Mouse (Mus musculus) spleen, postnatal 14 days (tissue): ENCODE data around the gene Auts2.

Source experiments
- DNase-seq, 2 experiments: peaks; one replicate each; pipeline ENCODE4 v3.0.0; 2021 to 2022; ENCODE audit warnings: low spot score in 2 of 2

The Auts2 gene

DNA sequence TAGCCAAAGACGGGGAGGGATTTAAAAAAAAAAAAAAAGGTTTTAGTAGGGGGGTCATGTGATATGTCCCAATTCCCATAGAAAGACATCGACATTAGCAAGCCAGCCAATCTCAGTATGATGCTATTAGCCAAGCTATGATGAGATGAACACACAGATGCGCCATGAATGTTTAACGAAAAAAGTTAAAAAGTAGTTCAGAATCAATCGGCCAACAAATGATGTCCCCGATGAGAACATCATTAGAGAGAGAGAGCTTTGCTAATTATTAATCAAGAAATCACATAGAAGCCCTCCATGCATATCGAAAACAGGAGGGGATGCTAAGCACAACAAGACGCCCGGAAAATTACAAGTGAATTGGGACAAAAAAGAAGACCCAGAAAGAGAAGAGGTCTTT lies 1077.0 kb downstream of the Auts2 start:
- DNase-seq = no peak

DNA sequence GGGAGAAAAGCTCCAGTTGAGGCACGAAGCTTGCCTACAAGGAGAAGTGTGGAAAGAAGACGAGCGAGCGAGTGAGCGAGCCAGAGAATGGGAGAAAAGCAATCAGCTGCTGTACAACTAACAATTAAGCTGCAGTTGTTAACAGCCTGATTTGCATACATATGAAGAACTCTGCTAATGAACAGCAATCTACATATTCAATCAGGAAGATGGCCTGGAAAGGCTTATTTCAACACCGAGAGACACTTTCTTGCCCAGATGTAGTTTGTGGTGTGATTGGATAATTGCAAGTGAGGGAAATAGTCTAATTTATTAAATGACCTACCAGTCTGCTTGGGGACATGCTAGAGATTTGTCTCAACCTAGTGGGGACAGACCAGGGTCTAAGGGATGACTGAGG lies 1079.7 kb downstream of the Auts2 start:
- DNase-seq = no peak

DNA sequence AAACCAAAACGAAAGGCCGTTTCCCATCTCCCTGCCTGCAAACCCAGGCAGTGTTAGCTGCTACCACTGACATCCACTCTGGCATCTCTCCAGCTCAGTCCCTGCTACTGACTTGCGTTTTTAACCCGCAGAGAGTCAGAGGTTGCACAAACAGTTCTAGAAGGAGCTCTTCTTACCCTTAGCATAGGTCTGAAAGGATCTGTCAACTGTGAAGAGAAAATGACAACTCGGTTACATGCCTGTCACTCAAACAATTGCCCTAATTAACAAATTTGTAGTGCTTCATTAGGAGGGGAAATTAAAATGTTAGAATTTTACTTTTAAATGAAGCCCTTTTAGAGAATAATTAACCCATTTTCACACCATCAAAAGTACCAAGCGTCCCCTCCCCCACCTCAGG lies 1083.2 kb downstream of the Auts2 start:
- no peak for DNase-seq

GRCm38 (mm10) chr5:131459549-131459948 lies 1083.6 kb downstream of the Auts2 start:
- no peak for DNase-seq

DNA sequence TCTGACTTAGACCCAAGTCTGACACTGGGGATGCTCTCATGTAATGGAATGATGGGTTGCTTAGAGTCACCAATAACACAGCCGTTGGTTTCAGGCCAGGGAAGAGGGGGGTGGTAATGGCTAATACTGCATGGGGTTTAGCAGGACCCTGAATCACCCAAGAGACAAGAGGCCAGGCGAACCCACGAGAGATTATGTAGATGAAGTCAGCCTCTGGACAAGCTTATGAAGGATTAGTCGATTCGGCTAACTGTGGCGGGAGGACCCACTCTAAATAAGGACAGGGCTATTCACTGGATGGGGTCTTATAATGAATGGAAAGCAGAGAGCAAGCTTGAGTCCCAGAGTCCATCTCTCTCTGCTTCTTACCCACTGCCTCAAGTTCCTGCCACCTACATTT lies 1084.4 kb downstream of the Auts2 start:
- no peak for DNase-seq

- DNase-seq = no peak
These were observed 1085.1 kb downstream of the Auts2 start for GRCm38 (mm10) chr5:131457999-131458398.

GRCm38 (mm10) chr5:131449181-131449868 lies 1093.8 kb downstream of the Auts2 start:
- DNase-seq = no peak

DNA sequence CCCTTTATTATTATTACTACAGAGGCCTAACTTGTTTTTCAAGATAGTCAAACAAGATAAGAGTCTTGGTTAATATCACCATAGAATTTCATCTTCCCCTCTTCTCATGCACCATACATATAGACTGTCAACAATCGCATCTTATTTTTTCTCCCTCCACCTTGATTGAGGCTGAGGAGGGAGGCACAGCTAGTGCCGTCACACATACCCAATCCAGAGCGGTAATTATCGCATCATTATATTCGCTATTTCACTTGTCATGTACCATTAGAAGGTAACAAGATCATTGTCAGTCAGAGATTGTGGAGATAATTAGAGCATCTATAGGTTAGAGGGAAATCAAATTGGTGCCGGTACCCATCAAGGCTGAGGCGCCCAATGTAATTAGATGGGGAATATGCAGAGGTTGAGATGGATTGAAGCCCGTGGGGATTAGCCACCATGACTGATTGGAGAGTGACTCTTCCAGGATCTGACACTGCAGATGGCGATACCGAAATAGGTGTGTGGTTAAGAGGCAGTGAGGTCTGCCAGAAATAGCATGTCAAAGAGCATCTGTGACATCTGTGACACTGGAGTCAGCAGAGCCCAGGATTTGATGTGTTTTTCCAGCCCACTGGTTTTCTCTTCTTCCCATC lies 1107.8 kb downstream of the Auts2 start:
- DNase-seq = no peak

DNA sequence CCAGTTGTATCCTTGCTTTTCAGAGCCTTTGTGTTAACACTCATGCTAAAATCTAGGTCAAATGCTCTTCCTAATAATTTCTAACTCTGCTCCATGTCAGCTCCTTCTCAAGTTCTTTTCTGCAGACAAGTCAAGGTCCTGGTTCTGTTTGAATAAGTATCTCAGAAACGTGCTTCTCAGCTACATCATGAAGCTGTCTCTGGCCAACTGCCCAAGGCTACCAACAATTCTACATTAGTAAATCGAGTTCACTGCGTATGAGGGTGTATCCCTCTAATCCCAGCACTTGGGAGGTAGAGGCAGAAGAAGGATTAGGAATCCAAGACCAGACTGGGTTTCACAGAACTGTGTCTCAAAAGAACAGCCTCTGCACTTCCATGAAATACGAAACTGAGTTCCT lies 1109.9 kb downstream of the Auts2 start:
- no peak for DNase-seq

- no peak for DNase-seq
These were observed 1111.2 kb downstream of the Auts2 start for GRCm38 (mm10) chr5:131431896-131432295.

- DNase-seq = no peak
These were observed 1113.0 kb downstream of the Auts2 start for GRCm38 (mm10) chr5:131430109-131430508.

DNA sequence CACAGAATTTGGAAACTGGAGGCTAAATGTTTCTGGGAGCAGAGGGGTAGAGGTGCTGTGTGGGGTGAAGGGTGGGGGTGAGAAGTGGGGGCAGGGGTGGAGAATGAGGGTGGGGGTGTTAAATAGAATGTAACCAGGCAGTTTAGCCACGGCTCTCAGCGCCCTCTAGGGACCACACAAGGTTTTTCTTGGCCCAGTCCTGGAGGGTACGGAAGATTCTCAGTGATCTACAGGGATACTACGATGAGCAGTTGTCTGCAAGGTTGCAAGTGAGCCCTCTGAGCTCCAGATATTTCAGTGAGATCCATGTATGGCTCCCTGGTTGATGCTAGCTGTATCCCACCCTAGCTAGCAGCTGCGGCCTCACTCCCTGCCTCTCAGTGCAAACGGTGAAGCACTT lies 1113.6 kb downstream of the Auts2 start:
- no peak for DNase-seq

DNA sequence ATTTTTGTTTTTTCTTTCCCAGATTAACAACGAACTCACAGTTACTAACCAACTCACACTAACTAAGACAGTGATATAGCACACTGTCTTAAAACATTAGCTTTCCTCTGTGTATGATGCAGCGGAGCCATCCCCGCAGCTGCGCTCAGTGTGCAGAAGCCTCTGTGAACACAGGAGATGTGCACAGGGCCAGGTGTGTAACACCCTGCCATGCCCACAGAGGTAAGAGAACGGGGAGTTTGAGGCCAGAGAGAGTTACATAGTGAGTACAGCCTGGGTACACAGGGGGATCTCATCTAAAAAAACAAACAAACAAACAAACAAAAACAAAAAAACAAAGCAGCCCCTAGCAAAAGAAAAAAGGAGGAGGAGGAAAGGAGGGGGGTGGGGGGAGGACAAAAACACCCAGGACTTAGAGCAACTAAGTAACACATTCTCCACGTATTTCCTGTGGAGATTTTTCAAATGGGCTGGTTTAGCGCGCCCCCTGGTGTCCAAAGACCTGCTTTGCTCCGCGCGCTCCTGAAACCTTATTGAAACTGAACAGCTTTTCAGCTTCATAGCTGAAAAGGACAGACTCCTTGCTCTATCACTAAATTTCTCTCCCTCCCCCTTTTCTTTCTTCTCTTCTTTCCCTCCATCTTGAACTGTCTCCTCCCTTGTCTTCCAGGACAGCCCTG lies 1115.3 kb downstream of the Auts2 start:
- no peak for DNase-seq

DNA sequence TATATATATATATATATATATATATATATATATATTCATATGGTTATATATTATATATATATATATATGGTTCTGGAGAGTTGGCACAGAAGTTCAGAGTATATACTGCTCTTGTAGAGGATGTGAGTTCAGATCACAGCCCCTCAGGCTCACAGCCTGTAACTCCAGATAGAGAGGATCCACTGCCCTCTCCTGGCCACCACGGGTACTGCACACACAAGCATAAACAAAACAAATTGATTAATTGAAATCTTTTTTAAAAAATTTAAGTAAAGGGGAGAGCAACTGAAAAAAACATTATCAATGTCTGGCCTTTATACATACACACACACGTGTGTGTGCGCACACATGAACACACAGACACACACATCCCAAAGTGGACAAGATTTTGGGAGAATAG lies 1120.4 kb downstream of the Auts2 start:
- DNase-seq = no peak

- no peak for DNase-seq
These were observed 1122.7 kb downstream of the Auts2 start for GRCm38 (mm10) chr5:131420406-131420805.

DNA sequence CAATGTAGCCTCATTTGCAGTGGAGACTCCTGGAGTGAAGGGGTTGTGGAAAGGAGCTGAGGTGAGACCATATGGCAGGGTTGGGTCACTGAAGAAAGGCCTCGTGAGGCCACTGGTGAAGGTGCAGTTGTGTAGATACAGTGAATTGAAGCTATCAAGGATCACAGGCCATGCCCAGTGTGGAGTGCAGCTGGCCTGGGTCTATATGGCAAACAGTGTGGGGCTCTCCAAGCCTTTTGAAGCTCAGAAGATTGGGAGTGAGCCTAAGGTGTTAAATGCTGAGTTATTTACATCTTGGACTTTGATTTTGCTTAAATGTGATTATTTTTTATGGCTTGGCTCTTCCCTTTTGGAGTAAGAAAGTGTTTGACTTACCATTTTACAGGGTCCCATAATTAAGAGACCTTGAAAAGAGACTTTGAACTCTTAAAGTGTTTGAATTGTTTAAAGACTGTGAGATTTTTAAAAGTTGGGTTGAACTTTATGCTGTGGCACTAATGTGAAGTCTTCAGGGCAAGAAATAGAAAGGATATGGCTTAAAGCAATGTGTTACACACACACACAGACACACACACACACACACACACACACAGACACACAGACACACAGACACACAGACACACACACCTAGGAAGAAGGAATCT lies 1127.1 kb downstream of the Auts2 start:
- DNase-seq = no peak

DNA sequence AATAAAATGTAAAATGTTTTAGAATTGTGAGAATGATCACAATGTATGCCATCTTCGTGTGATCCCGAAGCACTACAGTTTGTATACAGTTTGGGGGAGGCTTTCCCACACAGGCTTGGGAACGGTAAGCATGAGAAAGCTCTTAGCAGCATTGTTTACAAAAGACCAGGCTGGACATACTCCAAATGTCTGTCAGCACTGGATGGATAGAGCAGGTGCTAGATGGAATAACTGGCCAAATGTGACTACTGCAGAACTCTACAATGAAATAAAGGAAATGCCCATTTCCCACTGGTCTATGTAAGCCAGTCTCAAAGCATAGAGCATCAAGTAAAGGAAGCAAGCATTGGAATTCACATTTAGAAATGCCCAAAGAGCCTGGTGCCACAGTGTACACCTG lies 1144.9 kb downstream of the Auts2 start:
- no peak for DNase-seq

GRCm38 (mm10) chr5:131395756-131396155 lies 1147.4 kb downstream of the Auts2 start:
- DNase-seq = no peak
